Mouse (Mus musculus) gastrocnemius, adult 2 months (tissue): Measurements from ENCODE around the gene 4930474N05Rik. TPM values are rescaled to one million over a fixed set of nuclear protein-coding genes. Genes with fewer than 3 reads are reported as not detected.

Experiments
- DNase-seq: peaks from one replicate; pipeline ENCODE4 v3.0.0; 2022
- H3K27ac ChIP-seq: fragments of 200-600 bp; 2 replicates; pipeline ENCODE4 v1.8.1; 2022; ENCODE audit warnings: mild to moderate bottlenecking
- H3K4me3 ChIP-seq: fragments of 200-600 bp; 2 replicates; pipeline ENCODE4 v1.8.1; 2022; ENCODE audit warnings: mild to moderate bottlenecking, moderate library complexity
- CTCF ChIP-seq: fragments of 200-600 bp; IDR thresholded peaks from 2 replicates; pipeline ENCODE4 v1.8.1; 2022; ENCODE audit warnings: antibody characterized with exemption, mild to moderate bottlenecking, moderate library complexity
- intact Hi-C: fragments of 180-260 bp; cut with DNase I; formaldehyde crosslinking; loops from one replicate; pipeline ENCODE4 v1.15.1; 2025
- long read RNA-seq, 2 experiments: library from polyadenylated mRNA; stranded (forward); transcript quantifications; one replicate each; pipeline ENCODE4 v2.0.0; 2021
- total RNA-seq, 2 experiments: library from RNA; stranded (reverse); gene quantifications; 2 replicates each; pipeline ENCODE4 v1.2.3; 2021

The 4930474N05Rik gene
- not detected for total RNA-seq
- long read RNA-seq, experiment 1 = 0 reads
- long read RNA-seq, experiment 2 = 0 reads

DNA sequence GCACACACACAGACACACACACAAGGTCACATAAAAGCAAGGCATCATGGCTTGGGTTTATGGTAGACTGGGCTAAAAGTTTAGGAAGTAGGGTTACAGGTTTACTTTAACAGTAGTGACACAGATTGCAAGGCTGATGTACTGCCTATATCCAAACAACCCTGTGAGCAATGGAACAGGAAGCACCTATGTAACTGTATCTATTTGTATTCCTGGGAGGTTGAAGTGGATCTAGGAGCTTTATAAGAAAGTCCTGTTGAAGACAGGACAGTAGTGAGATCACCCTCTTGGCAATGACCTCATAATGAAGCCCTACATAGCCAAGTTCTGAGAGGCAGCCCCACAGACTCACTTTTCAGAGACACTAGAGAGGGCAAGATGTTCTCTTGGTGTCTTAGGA lies at the start of gene 4930474N05Rik:
Gene 4930474N05Rik, plus strand, starts transcription at position 301 of the 400 bp plus-strand sequence.
- no peak for TF ChIP-seq CTCF
- no peak for DNase-seq
- Histone ChIP-seq H3K4me3 (no peak within 1 kb of the TSS), H3K27ac (no peak within 1 kb of the TSS)
- intact Hi-C loops = no loop called here

DNA sequence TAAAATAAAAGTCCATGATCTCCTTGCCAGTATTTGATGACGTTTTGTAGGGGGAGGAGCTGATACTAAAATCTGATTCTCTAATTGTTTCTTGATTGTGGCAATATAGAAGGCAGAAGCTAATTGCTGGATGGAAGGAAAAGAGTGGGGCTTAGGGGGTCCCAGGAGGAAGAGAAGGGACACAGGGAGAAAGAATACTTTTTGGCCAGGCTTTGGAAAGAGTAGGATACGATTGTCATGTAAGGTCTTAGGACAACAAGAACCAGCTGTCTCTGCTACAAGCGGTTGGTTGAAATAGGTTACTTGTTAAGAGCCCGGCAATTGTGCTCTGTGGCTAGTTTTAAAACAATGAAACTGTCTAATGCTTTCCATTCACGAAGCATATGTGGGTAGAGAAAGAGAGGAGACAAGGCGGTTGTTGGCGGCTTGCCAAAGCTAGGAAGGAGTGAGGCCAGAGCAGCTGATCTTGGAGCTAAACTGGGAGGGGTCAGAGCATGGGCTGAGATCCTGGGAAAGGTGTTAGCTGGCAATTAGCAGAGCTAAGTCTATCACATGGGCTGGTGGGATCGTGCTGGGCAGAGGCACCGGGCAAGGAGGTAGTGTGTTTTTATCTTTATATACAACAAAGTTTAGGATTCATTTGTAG lies 45.8 kb upstream of the 4930474N05Rik start:
- intact Hi-C loops = no loop called here
- Histone ChIP-seq H3K4me3 (no peak overlapping the region), H3K27ac (no peak overlapping the region)
- TF ChIP-seq CTCF = no peak
- DNase-seq = no peak

DNA sequence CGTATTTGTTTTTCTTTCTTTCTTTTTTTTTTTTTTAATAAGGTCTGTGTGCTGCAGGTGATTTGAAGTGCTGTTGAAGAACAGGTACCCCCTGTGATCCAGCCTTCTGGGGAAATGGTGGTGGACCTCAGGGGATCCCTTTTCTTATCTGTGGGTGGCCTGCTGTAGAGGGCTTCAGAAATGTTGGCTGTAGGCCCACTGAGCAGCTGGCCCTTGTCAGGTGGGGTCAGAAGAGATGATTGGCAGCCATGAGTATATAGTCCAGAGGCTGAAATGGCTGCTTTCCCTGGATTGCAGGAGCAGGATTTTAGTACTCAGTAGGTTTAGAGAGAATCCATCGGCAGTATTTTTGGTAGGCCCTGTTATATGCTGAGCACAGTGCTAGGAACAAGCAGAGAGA lies 41.4 kb upstream of the 4930474N05Rik start:
- Histone ChIP-seq H3K27ac (no peak overlapping the region), H3K4me3 (no peak overlapping the region)
- DNase-seq = no peak
- TF ChIP-seq CTCF = no peak
- intact Hi-C loops = no loop called here

DNA sequence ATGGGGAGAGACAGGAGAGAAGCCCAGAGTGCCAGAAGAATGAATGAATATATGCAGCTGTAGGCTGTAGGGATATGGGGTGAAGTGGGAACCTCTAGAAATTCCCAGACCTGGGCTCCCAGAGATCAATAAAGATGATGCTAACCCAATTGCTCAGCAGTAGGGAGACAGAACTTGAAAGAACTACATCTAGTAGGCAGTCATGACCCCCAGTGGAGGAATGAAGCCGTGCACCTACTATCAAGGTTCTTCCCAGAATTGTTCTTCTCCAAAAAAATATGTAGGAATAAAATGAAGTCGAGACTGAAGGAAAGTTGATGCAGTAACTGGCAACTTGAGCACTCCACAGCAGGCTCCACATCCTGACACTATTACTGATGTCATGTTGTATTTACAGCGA lies 3.8 kb downstream of the 4930474N05Rik start:
- no peak for TF ChIP-seq CTCF

DNA sequence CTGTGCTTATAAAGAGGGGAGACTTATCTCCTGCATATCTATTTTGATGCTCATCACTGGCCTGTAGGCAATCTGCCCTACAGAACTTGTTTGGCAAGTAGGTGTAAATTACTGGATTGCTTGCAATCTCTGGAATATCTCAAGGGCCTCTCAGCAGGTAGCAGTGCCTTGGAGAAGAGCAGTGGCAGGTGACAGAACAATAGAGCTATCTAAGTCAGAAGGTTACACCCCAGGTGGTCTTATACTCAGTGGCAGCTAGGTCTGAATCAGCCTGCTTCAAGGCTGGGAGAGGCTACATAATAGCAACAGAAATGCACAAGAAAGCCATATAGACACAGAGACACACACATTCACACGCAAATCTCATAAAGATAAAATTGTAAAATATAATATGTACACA lies 4.9 kb downstream of the 4930474N05Rik start:
- DNase-seq = no peak
- no peak for TF ChIP-seq CTCF
- no peak overlapping the region for H3K4me3 ChIP-seq
- no peak overlapping the region for H3K27ac ChIP-seq
- intact Hi-C loops = no loop called here

More for the DNA sequence above, 3.8 kb downstream of the 4930474N05Rik start:
- no peak for DNase-seq
- Histone ChIP-seq H3K4me3 (no peak overlapping the region), H3K27ac (no peak overlapping the region)
- intact Hi-C loops = no loop called here

DNA sequence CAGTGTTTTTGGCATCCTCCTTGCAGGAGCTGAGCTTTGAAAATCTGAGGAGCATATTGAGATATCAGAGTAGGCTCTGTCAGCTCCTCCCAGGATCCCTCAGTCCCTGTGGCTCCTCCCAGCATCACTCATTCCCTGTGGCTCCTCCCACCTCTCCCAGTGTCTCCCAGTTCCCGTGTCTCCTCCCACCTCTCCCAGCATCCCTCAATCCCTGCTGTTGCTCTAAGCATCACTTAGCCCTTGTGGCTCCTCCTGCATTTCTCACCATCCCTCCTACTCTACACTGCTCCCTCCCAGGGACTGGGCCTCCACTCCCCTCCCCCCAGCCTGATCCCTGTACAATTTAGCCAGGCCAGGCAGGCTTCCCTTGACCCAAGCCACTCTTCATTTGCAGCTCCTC lies 6.0 kb downstream of the 4930474N05Rik start:
- no peak overlapping the region for H3K27ac ChIP-seq
- H3K4me3 ChIP-seq = no peak overlapping the region
- intact Hi-C loops = no loop called here
- DNase-seq = no peak
- TF ChIP-seq CTCF = no peak

DNA sequence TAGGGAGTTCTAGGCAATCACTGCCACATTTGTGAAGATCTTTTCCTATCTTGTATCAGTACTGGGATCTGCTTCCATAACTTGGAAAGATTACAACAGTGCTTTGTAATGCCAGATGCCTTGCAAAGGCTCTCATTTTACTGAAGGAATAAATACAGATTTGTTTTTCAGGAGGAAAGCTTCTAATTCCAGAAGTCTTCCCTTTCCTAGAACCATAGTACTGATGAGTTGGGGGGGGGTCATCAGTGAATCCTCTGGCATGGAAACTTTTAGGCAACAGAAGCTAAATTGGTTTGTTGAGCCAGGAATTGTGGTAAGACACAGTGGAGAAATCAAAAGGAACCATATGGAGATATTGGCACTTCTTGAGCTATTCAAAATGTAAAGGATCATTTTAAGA lies 19.8 kb downstream of the 4930474N05Rik start:
- no peak for TF ChIP-seq CTCF
- no peak for DNase-seq
- intact Hi-C loops = no loop called here
- no peak overlapping the region for H3K27ac ChIP-seq
- H3K4me3 ChIP-seq = no peak overlapping the region

DNA sequence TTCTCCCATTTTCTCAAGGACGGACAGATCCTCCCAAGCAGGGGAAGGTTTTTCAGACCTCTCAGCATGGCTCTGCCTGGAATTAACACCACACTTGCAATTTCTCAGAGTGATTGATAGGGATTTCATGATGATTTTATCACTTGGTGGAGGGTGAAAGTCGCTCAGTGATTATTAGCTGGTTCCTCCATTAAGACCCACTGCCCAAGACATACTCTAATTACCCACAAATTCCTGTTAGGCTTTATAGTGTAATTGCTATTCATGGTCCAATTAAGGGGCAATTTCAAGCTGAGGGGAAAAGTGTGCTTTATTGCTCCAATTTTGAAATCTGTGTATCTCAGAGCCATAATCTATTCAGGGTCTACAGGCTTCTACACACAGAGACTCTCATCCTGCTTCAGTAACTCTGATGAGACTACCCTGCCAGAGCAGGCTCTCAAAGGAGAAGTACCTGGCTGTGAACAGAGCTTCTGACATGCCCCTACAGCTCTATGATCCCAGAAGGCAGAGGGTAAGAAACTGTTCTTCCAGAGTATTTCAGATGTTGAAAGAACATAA lies 29.1 kb downstream of the 4930474N05Rik start:
- TF ChIP-seq CTCF = no peak
- Histone ChIP-seq H3K27ac (no peak overlapping the region), H3K4me3 (no peak overlapping the region)
- DNase-seq = no peak
- intact Hi-C loops = no loop called here

DNA sequence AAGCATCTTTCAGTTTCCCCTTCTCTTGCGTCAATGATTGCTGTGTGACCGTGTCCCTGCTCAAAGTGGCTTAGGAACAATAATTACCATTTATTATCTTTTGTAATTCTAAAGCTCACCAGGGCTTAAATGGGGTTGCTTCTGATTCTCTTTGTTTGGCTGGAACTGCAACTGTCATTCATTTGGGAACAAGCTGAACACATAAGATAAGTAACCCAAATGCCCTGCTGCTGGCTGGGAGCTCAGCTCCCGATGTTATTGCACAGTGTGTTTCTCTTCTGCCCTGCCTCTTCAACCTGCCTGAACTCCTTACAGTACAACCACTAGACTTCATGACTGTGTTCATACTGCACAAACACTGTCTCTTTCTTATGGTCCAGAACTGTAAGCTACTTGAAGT lies 41.0 kb downstream of the 4930474N05Rik start:
- Histone ChIP-seq H3K27ac (no peak overlapping the region), H3K4me3 (no peak overlapping the region)
- no peak for TF ChIP-seq CTCF
- no peak for DNase-seq
- intact Hi-C loops = no loop called here

DNA sequence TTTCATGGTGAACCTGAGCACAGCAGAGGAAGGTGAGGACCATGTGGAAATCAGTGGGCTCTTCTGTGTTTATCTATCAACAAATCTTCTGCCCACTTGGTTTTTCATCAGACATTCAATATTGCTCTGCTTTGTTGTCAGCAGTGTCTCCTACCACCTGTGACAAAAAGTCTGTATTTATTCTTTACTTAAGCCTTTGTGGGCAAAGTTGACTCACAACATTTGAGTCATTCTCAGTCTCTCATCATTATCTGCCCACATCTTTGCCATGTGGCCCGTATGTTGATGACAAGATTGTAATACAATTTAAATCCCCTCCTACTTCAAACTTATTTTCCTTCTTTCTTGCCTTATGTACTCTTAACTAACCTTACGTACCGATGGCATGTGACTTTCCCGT lies 43.0 kb downstream of the 4930474N05Rik start:
- DNase-seq = no peak
- intact Hi-C loops = no loop called here
- Histone ChIP-seq H3K4me3 (no peak overlapping the region), H3K27ac (no peak overlapping the region)
- no peak for TF ChIP-seq CTCF

DNA sequence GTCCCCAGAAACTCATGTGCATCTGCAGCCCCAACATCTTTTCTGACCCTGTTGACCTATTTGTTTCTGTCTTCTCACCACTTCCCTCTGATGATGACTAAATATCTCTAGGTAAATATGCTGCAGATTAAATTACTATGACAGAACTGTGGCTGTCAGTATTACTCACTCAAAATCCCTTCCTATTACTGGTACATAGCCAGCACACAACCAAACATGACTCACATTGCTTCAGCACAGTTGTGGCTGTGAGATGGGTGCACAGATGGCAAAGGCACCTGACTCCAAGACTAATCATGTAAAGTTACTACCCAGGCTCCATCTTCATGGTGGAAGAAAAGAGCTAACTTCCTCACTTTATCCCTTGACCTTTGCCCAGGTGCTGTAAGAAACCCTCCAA lies 50.5 kb downstream of the 4930474N05Rik start:
- DNase-seq = no peak
- intact Hi-C loops = no loop called here
- H3K27ac ChIP-seq = no peak overlapping the region
- no peak for TF ChIP-seq CTCF
- H3K4me3 ChIP-seq = no peak overlapping the region
